Mouse (Mus musculus) ES-E14 (cell line): ENCODE measurements around the gene Capn11. TPM values are rescaled to one million over a fixed set of nuclear protein-coding genes. Genes with fewer than 3 reads are reported as not detected.

ENCODE experiments used
- DNase-seq: peaks from one replicate; pipeline ENCODE4 v3.0.0-alpha.2; 2013; ENCODE audit warnings: low read depth, low spot score
- H3K27ac ChIP-seq: 2 replicates; pipeline ENCODE4 v1.5.1; 2012; ENCODE audit warnings: low read depth, mild to moderate bottlenecking, low read length, moderate library complexity, mixed read lengths; ENCODE audit not compliant: poor library complexity, insufficient read depth, severe bottlenecking
- H3K36me3 ChIP-seq: 2 replicates; pipeline ENCODE4 v1.6.1; 2012; ENCODE audit warnings: mild to moderate bottlenecking, low read length, moderate library complexity, mixed read lengths; ENCODE audit not compliant: control insufficient read depth, poor library complexity, insufficient read depth, severe bottlenecking
- H3K4me1 ChIP-seq, 2 experiments: fragments of 150-350 bp in 1 of 2; sonication (generic) in 1 of 2; 2 replicates each; pipeline ENCODE4 v1.6.1; 2012; ENCODE audit warnings: low read length in 2 of 2, mild to moderate bottlenecking in 1 of 2, mixed read lengths in 1 of 2; ENCODE audit not compliant: control insufficient read depth in 2 of 2, insufficient read depth in 2 of 2, poor library complexity in 1 of 2
- H3K4me3 ChIP-seq, 2 experiments: fragments of 150-350 bp in 1 of 2; sonication (generic) in 1 of 2; 2 replicates each; pipeline ENCODE4 v1.5.1; 2012; ENCODE audit warnings: low read length in 2 of 2, low read depth in 1 of 2, mild to moderate bottlenecking in 1 of 2, mixed read lengths in 1 of 2; ENCODE audit not compliant: insufficient read depth in 1 of 2, poor library complexity in 1 of 2, severe bottlenecking in 1 of 2
- H3K9ac ChIP-seq: 2 replicates; pipeline ENCODE4 v1.6.1; 2012; ENCODE audit warnings: low read depth, mild to moderate bottlenecking, low read length, mixed read lengths; ENCODE audit not compliant: poor library complexity, insufficient read depth, severe bottlenecking
- H3K9me3 ChIP-seq: fragments of 150-350 bp; sonication (generic); 2 replicates; pipeline ENCODE4 v1.6.1; 2012; ENCODE audit warnings: low read depth, mild to moderate bottlenecking, low read length; ENCODE audit not compliant: control insufficient read depth, insufficient read depth
- CHD2 ChIP-seq: IDR thresholded peaks from 2 replicates; pipeline ENCODE4 v1.6.1; 2014; ENCODE audit warnings: mild to moderate bottlenecking, low read depth, low read length, inconsistent platforms
- HCFC1 ChIP-seq: IDR thresholded peaks from 2 replicates; pipeline ENCODE4 v1.6.1; 2012; ENCODE audit warnings: low read length, inconsistent platforms, borderline replicate concordance; ENCODE audit not compliant: insufficient read depth
- MAFK ChIP-seq: IDR thresholded peaks from 2 replicates; pipeline ENCODE4 v1.6.1; 2014; ENCODE audit warnings: mild to moderate bottlenecking, low read depth, low read length, inconsistent platforms; ENCODE audit not compliant: insufficient read depth
- ZC3H11A ChIP-seq: IDR thresholded peaks from 2 replicates; pipeline ENCODE4 v1.6.1; 2012; ENCODE audit warnings: low read depth, mild to moderate bottlenecking, inconsistent platforms, low read length, borderline replicate concordance
- ZNF384 ChIP-seq: IDR thresholded peaks from 2 replicates; pipeline ENCODE4 v1.6.1; 2012; ENCODE audit warnings: low read depth, low read length, inconsistent platforms
- in situ Hi-C, 2 experiments: fragments of 600-800 bp; cut with MboI; formaldehyde crosslinking; loops; one replicate each; pipeline ENCODE4 v1.15.1; 2025; ENCODE audit warnings: low sequenced_read_pairs in 2 of 2, inconsistent platforms in 1 of 2; ENCODE audit not compliant: unreplicated experiment in 2 of 2
- total RNA-seq: library from RNA; depleted of rRNA; stranded (reverse); fragments of 300-350 nt; gene quantifications from 2 replicates; pipeline ENCODE4 v1.2.3, GENCODE M21; 2012

Capn11 gene
- total RNA-seq, 1 experiment = not detected

DNA sequence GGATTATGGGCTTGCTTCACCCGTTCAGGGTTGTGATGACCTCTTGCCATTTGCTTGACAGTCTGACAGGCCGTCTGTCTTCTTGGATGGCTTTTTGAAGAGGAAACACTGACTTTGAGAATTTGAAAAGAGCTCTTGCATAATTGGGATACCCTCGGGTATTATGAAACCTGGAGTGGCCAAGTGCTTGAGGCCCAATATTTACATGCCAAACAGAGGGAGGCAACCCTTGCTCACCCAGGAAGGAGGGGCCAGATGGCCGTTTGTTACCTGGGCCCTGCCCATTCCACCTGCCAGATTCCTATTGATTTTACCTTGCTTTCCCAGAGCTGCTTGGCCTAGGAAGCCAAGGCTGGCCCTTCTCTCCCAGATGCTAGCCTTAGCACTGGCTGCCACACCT lies 43.1 kb upstream of the Capn11 start:
- in situ Hi-C loops = no loop called here

DNA sequence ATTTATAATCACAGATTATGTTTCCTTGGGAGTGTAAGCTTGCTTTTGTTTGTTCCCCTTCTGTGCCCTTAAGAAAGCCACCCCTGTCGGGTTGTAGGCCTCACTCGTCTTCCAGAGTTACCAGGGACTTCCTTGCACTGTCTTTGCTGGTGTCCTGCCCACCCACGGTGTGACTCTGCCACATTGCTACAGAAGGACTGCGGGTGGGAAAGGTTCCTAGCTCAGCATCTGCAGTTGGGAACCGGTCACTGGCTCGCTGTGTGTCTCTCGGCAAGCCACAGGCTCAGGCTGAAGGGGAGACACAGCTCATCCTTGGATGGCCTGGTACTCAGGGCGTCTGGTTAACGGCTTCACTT lies 42.1 kb upstream of the Capn11 start:
- TF ChIP-seq MAFK (no peak), CHD2 (no peak), ZC3H11A (no peak), ZNF384 (no peak), HCFC1 (no peak)
- DNase-seq = no peak
- Histone ChIP-seq H3K36me3 (peaks cover 5% of the 10 kb centered on the region; the same call in 1 of the 2 replicates), H3K27ac (no peak overlapping the region), H3K4me3 (no peak overlapping the region), H3K4me1 (peaks cover 3 to 26% of the 10 kb centered on the region in 2 experiments; a peak in 1 of 4 replicates), H3K9ac (no peak overlapping the region), H3K9me3 (no peaks in the 10 kb centered on the region)
- in situ Hi-C loops = no loop called here

More for the DNA sequence above, 43.1 kb upstream of the Capn11 start:
- Histone ChIP-seq H3K36me3 (peaks cover 5% of the 10 kb centered on the region; the same call in 1 of the 2 replicates), H3K9me3 (no peaks in the 10 kb centered on the region), H3K9ac (no peak overlapping the region), H3K4me1 (peaks cover 0 to 16% of the 10 kb centered on the region in 2 experiments; a peak in 1 of 4 replicates), H3K27ac (no peak overlapping the region), H3K4me3 (no peak overlapping the region)
- TF ChIP-seq MAFK (no peak), ZC3H11A (no peak)
- DNase-seq = no peak

DNA sequence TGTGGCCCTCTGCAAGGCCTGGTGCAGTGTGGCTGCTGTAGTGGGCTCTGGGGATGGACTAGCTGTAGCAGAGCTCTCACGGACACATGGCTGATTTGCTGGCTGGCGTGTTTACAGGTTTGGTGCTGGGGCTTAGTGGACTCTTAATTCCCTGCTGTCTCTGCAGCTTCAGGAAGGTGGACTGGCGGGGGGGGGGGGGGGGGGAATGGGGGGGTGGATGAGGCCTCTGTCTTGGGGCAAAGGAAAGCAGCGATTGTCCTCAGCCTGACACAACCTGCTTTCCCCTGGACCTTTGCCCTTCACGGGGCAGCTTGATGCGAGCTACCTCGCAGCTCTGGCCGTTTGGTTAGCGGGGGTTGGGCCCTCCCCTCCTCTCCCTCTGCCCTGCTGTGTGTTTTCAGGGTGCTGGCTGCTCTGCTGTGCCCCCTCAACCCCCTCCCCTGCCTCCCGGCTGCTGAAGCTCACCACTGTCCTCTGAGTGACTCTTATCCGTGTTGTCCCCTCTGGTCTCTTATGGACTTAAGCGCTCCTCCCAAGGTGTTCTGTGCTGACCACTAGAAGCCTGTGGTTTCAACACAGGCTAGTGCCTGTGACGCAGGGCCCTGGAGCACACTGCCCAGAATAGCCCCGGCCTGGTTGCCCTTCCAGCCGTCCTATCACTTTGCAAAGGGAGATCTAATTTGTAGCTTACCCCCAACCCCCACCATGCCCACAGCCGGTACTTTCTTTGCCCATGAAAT lies 41.5 kb upstream of the Capn11 start:
- H3K4me3 ChIP-seq = no peak overlapping the region
- no peak overlapping the region for H3K9ac ChIP-seq
- no peaks in the 10 kb centered on the region for H3K9me3 ChIP-seq
- H3K27ac ChIP-seq = no peak overlapping the region
- DNase-seq = no peak
- H3K36me3 ChIP-seq = peaks cover 5% of the 10 kb centered on the region; the same call in 1 of the 2 replicates
- no peak for TF ChIP-seq MAFK
- no peak for TF ChIP-seq CHD2
- TF ChIP-seq HCFC1 = no peak
- TF ChIP-seq ZC3H11A = no peak
- TF ChIP-seq ZNF384 = no peak
- peaks cover 3 to 26% of the 10 kb centered on the region in 2 experiments; a peak in 1 of 4 replicates for H3K4me1 ChIP-seq
- in situ Hi-C loops = no loop called here

DNA sequence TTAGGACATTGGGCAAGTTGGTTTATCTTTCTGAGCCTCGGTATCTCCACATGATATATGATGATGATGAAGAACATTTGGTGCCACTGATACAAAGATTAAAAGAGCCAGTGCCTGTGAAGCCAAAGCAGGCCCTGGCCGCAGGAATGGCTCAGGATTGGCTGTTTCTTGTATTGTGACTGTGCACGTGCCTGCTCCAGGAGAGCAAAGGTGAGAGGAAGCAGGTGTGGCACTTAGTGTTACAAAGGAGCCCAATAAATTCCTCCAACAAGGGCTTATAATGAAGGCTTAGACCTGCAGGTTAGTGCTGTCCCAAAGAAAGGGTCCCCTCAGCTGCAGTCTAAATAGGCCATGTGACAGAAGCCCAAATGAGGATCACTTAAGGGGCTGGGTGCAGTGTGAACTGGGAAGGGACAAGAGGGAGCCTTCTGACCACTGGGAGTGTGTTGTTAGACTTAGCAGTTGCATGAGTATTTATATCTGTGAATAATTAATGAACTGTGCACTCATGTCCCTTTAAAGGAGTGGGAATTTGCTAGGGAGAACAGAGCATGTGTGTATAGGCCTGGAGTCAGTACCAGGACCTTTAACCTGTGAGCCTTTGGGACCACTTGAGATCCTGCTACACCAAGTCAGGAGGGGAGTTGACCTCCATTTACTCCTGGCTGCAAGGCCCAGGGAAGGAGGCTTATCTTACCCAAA lies 40.1 kb upstream of the Capn11 start:
- in situ Hi-C loops = no loop called here
- DNase-seq = no peak
- Histone ChIP-seq H3K4me1 (peaks cover 9 to 28% of the 10 kb centered on the region in 2 experiments; a peak in 3 of 4 replicates), H3K9ac (no peak overlapping the region), H3K9me3 (no peaks in the 10 kb centered on the region), H3K27ac (no peak overlapping the region), H3K4me3 (no peak overlapping the region), H3K36me3 (peaks cover 5% of the 10 kb centered on the region; the same call in 1 of the 2 replicates)
- TF ChIP-seq MAFK (no peak), CHD2 (no peak), HCFC1 (no peak), ZC3H11A (no peak), ZNF384 (no peak)
